In the genomic region with DNA sequence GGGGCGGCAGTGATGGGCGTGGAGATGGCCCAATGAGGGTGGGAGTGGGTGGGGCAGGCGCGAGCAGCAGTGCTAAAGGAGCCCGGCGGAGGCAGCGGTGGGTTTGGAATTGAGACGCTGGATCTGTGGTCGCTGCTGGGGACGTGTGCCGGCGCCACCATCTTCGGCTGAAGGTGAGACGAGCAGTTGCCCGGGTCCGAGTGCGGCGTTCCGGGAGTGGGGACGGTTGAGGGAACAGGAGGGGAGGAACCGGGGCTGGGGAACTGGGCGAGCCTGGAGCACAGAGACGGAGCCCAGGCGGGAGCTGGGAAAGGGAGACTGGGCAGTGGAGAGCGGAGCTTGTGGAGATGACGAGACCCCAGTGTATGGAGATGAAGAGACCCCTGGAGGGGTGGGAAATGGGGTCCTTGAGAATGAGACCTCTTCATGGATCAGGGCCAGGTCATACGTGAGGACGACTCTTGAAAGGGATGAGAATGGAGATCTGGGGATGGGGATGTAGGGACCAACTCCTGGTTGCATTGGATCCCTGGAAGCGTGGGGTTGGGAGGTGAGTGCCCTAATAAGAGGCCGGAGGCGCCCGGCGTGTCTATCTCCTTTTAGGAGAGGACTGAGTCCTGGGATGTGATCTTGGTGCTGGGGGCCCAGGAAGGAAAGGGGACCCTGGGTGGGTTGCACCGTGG, we compare ENCODE assay signal across 8 mouse cellular contexts. TPM values are rescaled to one million over a fixed set of nuclear protein-coding genes. Genes with fewer than 3 reads are reported as not detected.
DNase-seq lines count a peak whose midpoint lies in the region; ATAC-seq lines count a peak whose summit lies in the region.

No protein-coding gene starts in this region.

- peak overlapping the region; percentile 75 for H3K4me3 ChIP-seq in limb, embryonic 10.5 days
- H3K4me3 ChIP-seq in neural tube, embryonic 12.5 days, result peak overlapping the region; percentile 80

- no peaks in the 10 kb centered on the region for H3K9me3 ChIP-seq in limb, embryonic 10.5 days (replicated peaks)
- no peaks in the 10 kb centered on the region for H3K9me3 ChIP-seq in neural tube, embryonic 12.5 days

- peaks cover 29% of the 10 kb centered on the region for H3K4me1 ChIP-seq in limb, embryonic 10.5 days
- H3K4me1 ChIP-seq in neural tube, embryonic 12.5 days, result peaks cover 14% of the 10 kb centered on the region; the same call in 1 of the 2 replicates

- H3K4me2 ChIP-seq in neural tube, embryonic 12.5 days (replicated peaks), result peak overlapping the region; percentile 86

- intact Hi-C loops in left cerebral cortex, postnatal 10 days (cut with DNase I), result loop anchor here (5.0 kb wide), 1 partner anchor 105 kb away; a partner anchor contains a TSS

- H3K27me3 ChIP-seq in limb, embryonic 10.5 days (ENCODE audit: low read depth, poor library complexity, severe bottlenecking), result no peaks in the 10 kb centered on the region
- H3K27me3 ChIP-seq in neural tube, embryonic 12.5 days (replicated peaks), result no peaks in the 10 kb centered on the region

- WGBS in limb, embryonic 10.5 days, result under 1% methylated on average over 34 of the region's 34 CpGs
- WGBS in neural tube, embryonic 12.5 days, result 1% methylated on average over 34 of the region's 34 CpGs

- peak; percentile 17 to 46 for DNase-seq in left cerebral cortex, postnatal 10 days (ENCODE audit: extremely low spot score in 1 of 2, low spot score in 2 of 2)
- no peak for DNase-seq in left cerebral cortex, adult 8-10 months (ENCODE audit: low spot score in 2 of 2)
- DNase-seq in adrenal gland, postnatal 36 days, result peak; percentile 20 to 25
- no peak for DNase-seq in limb, embryonic 10.5 days (ENCODE audit: low spot score)
- DNase-seq in layer of hippocampus, postnatal 10 days (ENCODE audit: low spot score in 2 of 2), result no peak
- no peak for DNase-seq in layer of hippocampus, adult 8-10 months (ENCODE audit: low spot score in 2 of 2)

- H3K9ac ChIP-seq in neural tube, embryonic 12.5 days, result peak overlapping the region; percentile 90

- peak overlapping the region; percentile 98 for H3K27ac ChIP-seq in limb, embryonic 10.5 days
- peak overlapping the region; percentile 90 for H3K27ac ChIP-seq in neural tube, embryonic 12.5 days

- ATAC-seq in erythroblast, adult 5-6 weeks (replicated peaks; ENCODE audit: low FRiP score, poor library complexity, severe bottlenecking), result peak; percentile 26
- no peak for ATAC-seq in neural tube, embryonic 12.5 days (ENCODE audit: low FRiP score, low read depth)

- peaks cover 8% of the 10 kb centered on the region for H3K36me3 ChIP-seq in limb, embryonic 10.5 days
- H3K36me3 ChIP-seq in neural tube, embryonic 12.5 days, result no peaks in the 10 kb centered on the region

RNA-seq across cellular contexts. Expression of a gene that starts 0.8 kb away (rescaled TPM):
- total RNA-seq in left cerebral cortex, postnatal 10 days (2021), result 100 to 1,000 TPM; 210 to 217 TPM
- 100 to 1,000 TPM; 200 to 257 (median 222) TPM for total RNA-seq in left cerebral cortex, adult 8-10 months (2022)
- 10 to 100 TPM; 33.8 to 35.6 TPM for total RNA-seq in adrenal gland, postnatal 36 days (2021)
- 45.0 and 47.9 TPM in 2 replicates for total RNA-seq in erythroblast, adult 5-6 weeks (2015; ENCODE audit: low replicate concordance)
- 56.5 and 72.2 TPM in 2 replicates for total RNA-seq in erythroblast, adult 5-6 weeks (2017; ENCODE audit: low replicate concordance)
- polyA plus RNA-seq in limb, embryonic 10.5 days (2016; fragmentation: Nextera tagmentation; extraction: Ambion mirVana), result 138 and 176 TPM in 2 replicates
- 126 and 129 TPM in 2 replicates for polyA plus RNA-seq in neural tube, embryonic 12.5 days (2016; fragmentation: Nextera tagmentation; extraction: Ambion mirVana)
- total RNA-seq in layer of hippocampus, postnatal 10 days (2021), result 100 to 1,000 TPM; 164 to 167 TPM
- 100 to 1,000 TPM; 139 to 165 (median 152) TPM for total RNA-seq in layer of hippocampus, adult 8-10 months (2022)

Comparison
In these comparisons a context has a peak if more than half of its experiments do, and no peak if none do; other contexts are left out.
1. DNase-seq: peak in left cerebral cortex, postnatal 10 days (2 of 2) and adrenal gland, postnatal 36 days (2 of 2); none in left cerebral cortex, adult 8-10 months (0 of 2), limb, embryonic 10.5 days (single experiment), layer of hippocampus, postnatal 10 days (0 of 2) and layer of hippocampus, adult 8-10 months (0 of 2).